Mouse (Mus musculus): ENCODE results near the gene Wsb1.

DNA sequence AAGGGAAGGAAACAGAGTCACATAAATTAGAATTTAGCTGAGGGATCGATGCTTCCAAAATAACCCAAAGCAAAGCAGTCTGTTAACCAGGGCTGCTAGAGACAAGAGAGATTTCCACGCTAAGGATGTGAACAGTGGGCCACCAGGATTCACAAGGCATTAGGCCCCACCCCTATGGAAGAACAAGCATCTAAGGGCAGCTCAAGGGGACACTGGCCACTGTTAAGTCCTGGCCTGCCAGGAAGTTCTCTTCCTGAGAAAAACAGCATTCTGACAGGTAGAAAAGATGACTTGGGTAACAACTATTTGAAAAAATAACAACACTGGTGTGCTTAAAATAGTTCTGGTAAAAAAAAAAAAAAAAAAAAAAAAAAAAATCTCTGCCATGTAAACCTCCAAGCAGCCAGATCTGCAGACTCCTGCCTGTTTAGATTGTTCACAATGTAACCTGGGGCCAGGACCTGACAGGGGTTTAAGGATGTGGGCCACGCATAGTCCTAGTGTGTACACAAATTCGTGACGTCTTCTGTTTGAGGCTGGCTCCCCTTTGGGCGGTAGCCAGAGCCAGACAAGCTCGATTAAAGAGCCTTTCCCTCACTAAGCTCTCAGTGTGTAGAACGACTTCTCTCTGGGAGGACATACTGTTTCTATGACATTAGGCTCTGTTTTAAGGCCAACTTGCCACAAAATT lies 35.4 kb downstream of the Wsb1 start:
- no peak for TF ChIP-seq POLR2A (IDR thresholded peaks at IDR 0.05; ENCODE audit: borderline replicate concordance, control insufficient read depth, low read depth, low read length)
- TF ChIP-seq CTCF (IDR thresholded peaks at IDR 0.05; ENCODE audit: control insufficient read depth, insufficient read depth, low read length), result no peak

All from bone marrow, adult 2 months (tissue).